Mouse (Mus musculus): Measurements from ENCODE around the gene Cers6. TPM values are rescaled to one million over a fixed set of nuclear protein-coding genes. Genes with fewer than 3 reads are reported as not detected.

Gene Cers6
- polyA plus RNA-seq, 1 experiment, result 0.04 TPM

- H3K27me3 ChIP-seq (ENCODE audit: control insufficient read depth), result no peaks in the 10 kb centered on the region
- no peaks in the 10 kb centered on the region for H3K36me3 ChIP-seq (ENCODE audit: control insufficient read depth)
- H3K9me3 ChIP-seq (ENCODE audit: control insufficient read depth, low read length), result no peaks in the 10 kb centered on the region
- no peaks in the 10 kb centered on the region for H3K4me1 ChIP-seq (ENCODE audit: control insufficient read depth)
- H3K4me3 ChIP-seq (replicated peaks), result no peak overlapping the region
- TF ChIP-seq TAL1 (IDR thresholded peaks at IDR 0.05; ENCODE audit: low read length), result no peak
- TF ChIP-seq GATA1 (IDR thresholded peaks at IDR 0.05; ENCODE audit: low read length), result no peak
Measured at GRCm38 (mm10) chr2:69113829-69114547, 252.7 kb downstream of the Cers6 start.

DNA sequence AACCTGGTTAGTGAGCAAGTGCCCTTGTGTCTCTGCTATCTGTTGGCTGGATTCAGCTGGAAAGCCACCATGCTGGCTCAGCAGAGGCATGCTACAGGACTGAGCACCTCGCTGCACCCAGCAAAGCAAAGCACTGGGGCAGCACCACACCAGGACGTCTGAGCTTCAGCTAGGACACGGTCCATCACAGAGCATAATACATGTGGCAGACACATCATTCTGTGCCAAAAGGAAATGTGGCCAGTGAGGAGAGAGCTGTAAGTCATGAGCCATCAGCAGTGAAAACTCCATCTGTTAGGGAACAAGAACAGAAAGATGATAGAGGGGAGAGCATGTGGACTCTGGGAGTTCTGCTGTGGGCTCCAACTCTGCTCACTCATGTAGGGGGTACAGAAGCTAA lies 254.7 kb downstream of the Cers6 start:
- no peaks in the 10 kb centered on the region for H3K4me1 ChIP-seq (ENCODE audit: control insufficient read depth)
- H3K36me3 ChIP-seq (ENCODE audit: control insufficient read depth), result no peaks in the 10 kb centered on the region
- H3K4me3 ChIP-seq (replicated peaks), result no peak overlapping the region
- no peaks in the 10 kb centered on the region for H3K27me3 ChIP-seq (ENCODE audit: control insufficient read depth)
- H3K9me3 ChIP-seq (ENCODE audit: control insufficient read depth, low read length), result no peaks in the 10 kb centered on the region
- no peak for TF ChIP-seq GATA1 (IDR thresholded peaks at IDR 0.05; ENCODE audit: low read length)
- TF ChIP-seq TAL1 (IDR thresholded peaks at IDR 0.05; ENCODE audit: low read length), result no peak

GRCm38 (mm10) chr2:69116767-69117166 lies 255.5 kb downstream of the Cers6 start:
- no peaks in the 10 kb centered on the region for H3K36me3 ChIP-seq (ENCODE audit: control insufficient read depth)
- no peak overlapping the region for H3K4me3 ChIP-seq (replicated peaks)
- TF ChIP-seq GATA1 (IDR thresholded peaks at IDR 0.05; ENCODE audit: low read length) (no peak), TAL1 (IDR thresholded peaks at IDR 0.05; ENCODE audit: low read length) (no peak)
- H3K4me1 ChIP-seq (ENCODE audit: control insufficient read depth), result no peaks in the 10 kb centered on the region
- no peaks in the 10 kb centered on the region for H3K9me3 ChIP-seq (ENCODE audit: control insufficient read depth, low read length)
- no peaks in the 10 kb centered on the region for H3K27me3 ChIP-seq (ENCODE audit: control insufficient read depth)

DNA sequence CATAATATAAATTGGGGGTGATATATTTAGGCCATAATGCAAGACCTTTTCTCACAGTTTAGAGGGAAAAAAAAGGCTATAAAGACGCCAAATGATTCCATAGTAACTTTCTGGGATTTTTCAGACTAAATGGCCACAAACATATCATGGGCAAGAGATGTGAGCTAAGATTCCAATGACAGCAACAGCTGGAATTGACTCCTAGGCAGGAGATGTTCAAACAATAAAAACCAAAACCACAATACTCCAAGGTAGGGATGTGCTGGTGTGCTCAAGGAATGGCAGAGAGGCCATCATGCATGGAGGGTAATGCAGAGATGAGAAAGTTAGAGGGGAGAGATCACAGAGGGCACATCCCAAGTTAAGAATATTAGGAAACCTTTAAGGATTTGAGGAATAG lies 257.8 kb downstream of the Cers6 start:
- Histone ChIP-seq H3K27me3 (ENCODE audit: control insufficient read depth) (no peaks in the 10 kb centered on the region), H3K36me3 (ENCODE audit: control insufficient read depth) (no peaks in the 10 kb centered on the region), H3K4me3 (replicated peaks) (no peak overlapping the region), H3K9me3 (ENCODE audit: control insufficient read depth, low read length) (no peaks in the 10 kb centered on the region), H3K4me1 (ENCODE audit: control insufficient read depth) (no peaks in the 10 kb centered on the region)
- TF ChIP-seq GATA1 (IDR thresholded peaks at IDR 0.05; ENCODE audit: low read length) (no peak; the same call in 1 of the 2 replicates), TAL1 (IDR thresholded peaks at IDR 0.05; ENCODE audit: low read length) (no peak)

- Histone ChIP-seq H3K4me3 (replicated peaks) (no peak overlapping the region), H3K27me3 (ENCODE audit: control insufficient read depth) (no peaks in the 10 kb centered on the region), H3K36me3 (ENCODE audit: control insufficient read depth) (no peaks in the 10 kb centered on the region), H3K4me1 (ENCODE audit: control insufficient read depth) (no peaks in the 10 kb centered on the region), H3K9me3 (ENCODE audit: control insufficient read depth, low read length) (no peaks in the 10 kb centered on the region)
- TF ChIP-seq TAL1 (IDR thresholded peaks at IDR 0.05; ENCODE audit: low read length) (no peak), GATA1 (IDR thresholded peaks at IDR 0.05; ENCODE audit: low read length) (no peak)
Measured at GRCm38 (mm10) chr2:69119718-69120117, 258.5 kb downstream of the Cers6 start.

DNA sequence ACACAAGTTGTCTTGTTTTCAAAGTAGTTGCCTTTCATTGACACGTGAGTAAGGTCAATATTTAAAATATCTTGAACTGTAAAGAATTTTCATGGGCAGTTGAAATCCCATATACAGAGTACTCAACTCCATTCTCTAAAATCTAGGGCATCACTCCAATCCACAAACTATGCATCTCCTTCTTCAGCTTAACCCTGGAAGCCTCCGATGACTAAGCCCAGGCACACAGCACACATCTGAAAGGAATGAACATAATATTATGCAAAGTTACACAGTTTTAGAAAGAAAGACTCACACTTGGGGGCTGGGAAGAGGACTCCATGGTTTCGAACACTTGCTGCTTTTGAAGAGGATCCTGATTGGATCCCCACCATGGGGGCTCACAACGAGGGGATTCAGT lies 260.4 kb downstream of the Cers6 start:
- TF ChIP-seq GATA1 (IDR thresholded peaks at IDR 0.05; ENCODE audit: low read length) (no peak), TAL1 (IDR thresholded peaks at IDR 0.05; ENCODE audit: low read length) (no peak)
- H3K9me3 ChIP-seq (ENCODE audit: control insufficient read depth, low read length), result no peaks in the 10 kb centered on the region
- H3K4me1 ChIP-seq (ENCODE audit: control insufficient read depth), result no peaks in the 10 kb centered on the region
- H3K36me3 ChIP-seq (ENCODE audit: control insufficient read depth), result no peaks in the 10 kb centered on the region
- no peaks in the 10 kb centered on the region for H3K27me3 ChIP-seq (ENCODE audit: control insufficient read depth)
- no peak overlapping the region for H3K4me3 ChIP-seq (replicated peaks)

- TF ChIP-seq TAL1 (IDR thresholded peaks at IDR 0.05; ENCODE audit: low read length) (no peak), GATA1 (IDR thresholded peaks at IDR 0.05; ENCODE audit: low read length) (no peak)
- Histone ChIP-seq H3K36me3 (ENCODE audit: control insufficient read depth) (no peaks in the 10 kb centered on the region), H3K9me3 (ENCODE audit: control insufficient read depth, low read length) (no peaks in the 10 kb centered on the region), H3K27me3 (ENCODE audit: control insufficient read depth) (no peaks in the 10 kb centered on the region), H3K4me3 (replicated peaks) (no peak overlapping the region), H3K4me1 (ENCODE audit: control insufficient read depth) (no peaks in the 10 kb centered on the region; the same call in 1 of the 2 replicates)
Measured at GRCm38 (mm10) chr2:69125425-69125824, 264.2 kb downstream of the Cers6 start.

- Histone ChIP-seq H3K4me1 (ENCODE audit: control insufficient read depth) (no peaks in the 10 kb centered on the region; the same call in 1 of the 2 replicates), H3K36me3 (ENCODE audit: control insufficient read depth) (no peaks in the 10 kb centered on the region), H3K4me3 (replicated peaks) (no peak overlapping the region), H3K9me3 (ENCODE audit: control insufficient read depth, low read length) (no peaks in the 10 kb centered on the region), H3K27me3 (ENCODE audit: control insufficient read depth) (no peaks in the 10 kb centered on the region)
- TF ChIP-seq TAL1 (IDR thresholded peaks at IDR 0.05; ENCODE audit: low read length), result no peak
- no peak for TF ChIP-seq GATA1 (IDR thresholded peaks at IDR 0.05; ENCODE audit: low read length)
Measured at GRCm38 (mm10) chr2:69128321-69128720, 267.1 kb downstream of the Cers6 start.

GRCm38 (mm10) chr2:69128921-69129395 lies 267.7 kb downstream of the Cers6 start:
- Histone ChIP-seq H3K4me3 (replicated peaks) (no peak overlapping the region), H3K9me3 (ENCODE audit: control insufficient read depth, low read length) (no peaks in the 10 kb centered on the region), H3K27me3 (ENCODE audit: control insufficient read depth) (no peaks in the 10 kb centered on the region), H3K36me3 (ENCODE audit: control insufficient read depth) (no peaks in the 10 kb centered on the region), H3K4me1 (ENCODE audit: control insufficient read depth) (no peaks in the 10 kb centered on the region; the same call in 1 of the 2 replicates)
- TF ChIP-seq TAL1 (IDR thresholded peaks at IDR 0.05; ENCODE audit: low read length) (no peak), GATA1 (IDR thresholded peaks at IDR 0.05; ENCODE audit: low read length) (no peak)
